Mouse (Mus musculus) adrenal gland (tissue): ENCODE measurements around the gene Trmt10b.

Source experiments
- intact Hi-C: fragments of 180-260 bp; cut with DNase I; formaldehyde crosslinking; loops from one replicate; pipeline ENCODE4 v1.15.1; 2025
- long read RNA-seq, 2 experiments: library from polyadenylated mRNA; unstranded; transcript quantifications; one replicate each; pipeline ENCODE4 v2.0.0; 2020; ENCODE audit warnings: borderline replicate concordance in 1 of 2; ENCODE audit not compliant: insufficient replicate concordance in 1 of 2

The Trmt10b gene
- long read RNA-seq, experiment 1, transcript Trmt10b-201 (9 exons, 2,064 nt) = major isoform, 18 of 22 reads
- long read RNA-seq, experiment 1, partial matches to known transcripts = 0 of 22 reads
- long read RNA-seq, experiment 1, other reads (novel, unspliced or antisense) = 4 of 22 reads
- long read RNA-seq, experiment 2, transcript Trmt10b-201 (9 exons, 2,064 nt) = major isoform, 16 of 29 reads
- long read RNA-seq, experiment 2, partial matches to known transcripts = 2 of 29 reads
- long read RNA-seq, experiment 2, other reads (novel, unspliced or antisense) = 11 of 29 reads

DNA sequence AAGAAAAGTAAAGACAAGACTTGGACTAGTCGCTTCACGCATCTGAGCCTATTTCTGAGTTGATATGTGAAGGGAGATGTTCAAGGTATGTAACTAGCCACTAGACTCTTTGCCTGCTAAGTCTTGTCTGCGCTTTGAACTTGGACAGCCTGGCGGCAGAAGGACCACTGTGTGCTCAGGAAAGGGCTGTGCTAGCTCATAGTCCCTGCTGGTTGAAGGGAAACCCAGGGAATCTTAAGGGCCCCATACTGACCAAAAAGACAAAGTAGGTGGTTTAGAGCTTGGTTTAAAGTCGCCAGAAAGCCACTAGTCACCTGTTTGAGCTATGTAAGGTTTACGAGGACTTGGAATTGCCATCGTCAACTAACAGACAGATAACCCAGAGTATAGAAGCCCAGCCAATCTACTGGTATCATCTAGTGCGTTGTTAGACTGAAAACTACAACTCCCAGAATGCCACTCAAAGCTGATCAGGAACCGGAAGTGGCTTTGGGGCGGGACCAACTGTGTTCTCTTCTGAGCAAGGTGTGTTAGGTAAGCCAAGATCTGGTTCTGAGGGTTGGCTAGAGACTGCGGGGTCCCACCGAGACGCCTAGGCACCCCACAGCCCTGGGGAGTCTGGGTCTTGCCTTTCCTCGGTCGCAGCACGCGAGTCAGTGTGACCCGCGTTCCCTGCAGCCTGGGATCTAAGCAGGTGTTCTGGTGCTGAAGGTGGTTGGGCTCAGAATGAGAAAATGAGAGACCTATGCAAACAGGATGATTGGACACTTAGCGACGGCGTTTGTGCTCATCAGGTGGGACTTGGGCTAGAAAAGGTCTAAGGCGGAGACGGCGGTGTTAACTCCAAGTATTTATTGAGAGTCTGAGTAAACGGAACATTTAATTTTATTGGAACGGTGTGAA is at the start of gene Trmt10b:
Gene Trmt10b (plus strand): TSS at position 466 of the 903 bp plus-strand sequence.
- intact Hi-C loops = no loop called here

DNA sequence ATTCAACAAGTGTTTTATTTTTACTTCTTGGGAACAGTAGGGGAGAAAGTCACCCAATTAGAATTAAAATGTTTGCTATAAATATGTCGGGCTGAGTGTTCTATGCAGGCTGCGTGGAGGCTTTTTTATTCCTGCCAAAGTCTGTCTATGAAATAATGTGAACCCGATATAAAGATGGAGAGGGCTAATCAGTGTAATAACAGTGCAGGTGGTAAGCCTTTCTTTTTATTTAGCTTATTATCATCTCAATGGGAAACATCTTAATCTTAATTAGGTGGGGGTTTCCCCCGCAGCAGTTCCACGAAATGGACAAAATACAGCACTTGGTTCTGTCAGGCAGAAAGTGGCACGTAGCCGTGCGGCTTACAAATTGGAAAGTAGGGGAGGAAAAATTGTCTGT is 45.7 kb upstream of the Trmt10b start:
- intact Hi-C loops = no loop called here

DNA sequence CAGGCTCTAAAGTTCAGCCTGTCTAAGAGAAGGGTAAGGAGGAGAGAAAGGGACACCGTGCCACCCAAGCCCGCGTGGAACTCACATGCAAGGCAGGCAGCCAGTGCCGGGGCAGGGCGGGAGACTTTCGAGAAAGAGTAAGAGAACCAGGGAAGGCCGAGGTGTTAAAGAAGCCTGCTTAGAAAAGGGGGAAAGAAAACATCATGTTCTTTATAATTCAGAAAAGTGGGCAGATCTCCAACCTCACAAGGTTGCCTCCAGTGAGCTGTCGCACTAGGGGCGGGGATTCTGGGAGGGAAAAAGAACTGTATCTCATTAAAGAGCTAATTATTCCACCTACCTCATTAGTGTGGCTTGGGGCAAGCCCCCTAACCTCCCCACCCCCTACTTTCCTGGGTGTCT is 44.1 kb upstream of the Trmt10b start:
- intact Hi-C loops = no loop called here

DNA sequence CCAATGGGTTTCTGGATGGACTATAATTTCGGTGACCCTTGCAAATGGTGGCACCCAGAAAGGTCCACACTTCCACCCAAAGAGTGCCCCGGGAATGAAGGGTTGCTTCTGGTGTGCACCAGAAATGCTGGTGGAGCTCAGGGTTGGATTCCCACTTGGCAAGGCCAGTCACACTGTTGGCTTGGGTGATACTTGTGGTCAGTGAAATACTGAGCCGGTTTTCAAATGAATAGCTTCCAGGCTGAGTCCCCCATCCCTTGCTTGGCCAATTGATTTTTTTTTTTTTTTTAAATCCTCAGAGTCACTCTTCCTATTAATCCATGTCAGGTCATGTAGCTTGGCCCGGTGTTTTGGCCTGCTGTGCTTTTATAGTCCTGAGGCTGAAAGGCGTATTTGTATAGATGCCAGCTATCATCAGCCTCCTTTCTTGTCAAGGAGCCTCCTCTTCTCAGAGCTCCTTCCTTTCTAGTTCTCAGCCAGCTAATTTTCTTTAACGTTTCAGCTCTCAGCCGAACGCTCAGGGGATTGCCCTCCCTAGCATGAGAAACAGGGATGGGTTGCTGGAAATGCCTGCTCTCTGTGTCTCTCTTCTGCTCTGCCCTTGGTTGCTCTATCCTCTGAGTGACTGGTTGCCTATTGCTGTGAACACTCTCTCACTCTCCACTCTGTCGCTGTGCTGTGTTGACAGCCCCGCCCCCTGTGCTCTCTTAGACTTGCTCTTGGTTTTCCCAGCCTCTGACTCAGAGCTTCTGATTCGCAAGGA is 42.9 kb upstream of the Trmt10b start:
- intact Hi-C loops = no loop called here

DNA sequence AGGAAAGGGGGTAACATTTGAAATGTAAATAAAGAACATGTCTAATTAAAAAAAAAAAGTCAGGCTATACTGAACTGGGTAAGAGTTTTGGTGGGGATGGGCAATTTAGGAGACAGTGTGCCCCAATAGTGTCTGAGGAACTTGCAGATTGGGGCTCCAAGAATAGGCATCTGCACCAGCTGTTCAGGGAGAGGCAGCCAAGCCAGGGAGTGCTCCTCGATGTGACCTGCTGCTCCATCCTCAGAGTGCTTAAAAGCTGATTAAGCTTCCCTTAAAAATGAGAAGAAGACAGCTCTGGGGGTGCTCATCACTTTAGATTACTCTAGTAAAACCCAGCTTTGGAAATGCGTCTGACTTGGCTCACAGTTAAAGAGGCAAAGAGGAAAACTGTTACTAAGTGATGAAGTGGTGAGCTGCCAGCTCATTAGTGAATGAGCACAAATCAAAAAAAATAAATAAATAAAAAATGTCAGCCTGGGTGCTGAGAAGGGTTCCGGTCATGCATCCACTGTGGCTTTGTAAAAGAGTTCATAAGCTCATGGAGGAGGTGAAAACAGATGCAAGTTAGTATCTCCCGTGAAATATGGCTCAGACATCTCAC is 37.6 kb upstream of the Trmt10b start:
- intact Hi-C loops = no loop called here

DNA sequence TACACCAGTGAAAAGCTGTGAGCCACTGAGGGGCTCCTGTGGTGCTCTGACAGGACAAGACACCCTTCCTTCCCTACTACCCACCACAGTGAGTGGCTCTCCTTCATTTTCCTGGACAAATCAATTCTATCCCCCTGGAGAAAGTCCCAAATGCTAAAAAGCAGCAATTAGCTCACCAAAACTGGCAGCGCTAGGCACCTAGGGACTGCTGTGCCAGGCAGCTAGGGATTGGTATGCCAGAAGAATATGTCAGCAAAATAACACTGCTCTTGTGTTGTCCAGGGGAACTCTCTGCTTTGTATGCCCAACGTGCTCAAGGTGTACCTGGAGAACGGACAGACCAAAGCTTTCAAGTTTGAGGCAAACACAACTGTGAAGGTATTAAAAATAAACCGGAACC is 35.4 kb upstream of the Trmt10b start:
- intact Hi-C loops = no loop called here

DNA sequence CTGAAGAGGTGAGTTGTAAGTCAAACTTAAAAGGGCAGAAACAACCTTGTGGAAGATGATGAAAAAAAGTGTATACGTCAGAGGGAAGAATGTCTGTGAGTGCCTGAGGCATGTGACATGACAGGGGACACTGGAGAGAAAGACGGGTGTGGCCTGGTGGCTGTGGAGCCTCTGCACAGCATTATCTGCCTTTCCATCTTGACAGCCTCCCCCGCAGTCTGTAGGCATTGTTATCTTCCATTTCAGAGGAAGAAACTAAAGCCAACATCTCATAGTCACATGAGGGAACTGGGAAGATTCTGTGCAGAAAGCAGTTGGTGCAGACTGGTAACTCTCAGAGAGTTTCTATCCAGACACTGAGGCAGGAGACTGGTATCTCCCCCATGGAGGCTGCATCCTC is 29.0 kb upstream of the Trmt10b start:
- intact Hi-C loops = no loop called here

DNA sequence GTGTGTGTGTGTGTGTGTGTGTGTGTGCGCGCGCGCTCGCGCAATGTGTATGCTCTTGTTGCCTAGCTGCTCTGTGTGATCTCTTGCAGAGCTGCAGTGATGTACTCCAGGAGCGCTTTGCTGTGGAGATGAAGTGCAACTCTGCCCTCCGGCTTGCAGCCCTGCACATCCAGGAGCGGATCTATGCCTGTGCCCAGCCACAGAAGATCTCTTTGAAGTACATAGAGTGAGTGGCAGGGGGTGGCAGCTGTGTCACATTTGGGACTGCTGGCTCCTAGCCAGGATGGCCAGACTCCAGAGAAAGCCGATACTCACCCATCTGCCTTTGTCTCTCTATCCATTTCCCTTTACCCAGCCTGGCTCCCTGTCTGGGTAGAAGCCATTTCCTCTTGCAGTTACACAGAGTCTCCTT is 25.9 kb upstream of the Trmt10b start:
- intact Hi-C loops = no loop called here

DNA sequence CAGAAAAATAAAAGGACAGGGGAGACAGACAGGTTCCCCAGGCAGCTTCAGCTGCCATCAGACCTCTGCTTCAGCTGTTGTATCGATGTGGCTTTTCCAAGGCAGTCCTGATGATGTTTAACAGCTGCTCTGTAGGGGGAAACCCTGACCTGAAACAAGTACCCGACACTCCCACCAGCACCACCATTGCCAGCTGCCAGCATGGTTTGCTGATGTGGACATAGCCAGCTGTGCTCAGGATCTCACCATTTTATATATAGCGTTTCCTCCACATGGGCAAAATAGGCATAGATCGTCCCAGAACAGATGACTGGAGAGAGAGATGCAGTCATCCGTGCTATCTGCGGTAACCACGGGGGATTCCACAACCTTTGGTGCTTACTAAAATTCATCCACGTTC is 21.2 kb upstream of the Trmt10b start:
- intact Hi-C loops = loop anchor here (5.0 kb wide), 1 partner anchor 163 kb away; no protein-coding TSS in a partner anchor

DNA sequence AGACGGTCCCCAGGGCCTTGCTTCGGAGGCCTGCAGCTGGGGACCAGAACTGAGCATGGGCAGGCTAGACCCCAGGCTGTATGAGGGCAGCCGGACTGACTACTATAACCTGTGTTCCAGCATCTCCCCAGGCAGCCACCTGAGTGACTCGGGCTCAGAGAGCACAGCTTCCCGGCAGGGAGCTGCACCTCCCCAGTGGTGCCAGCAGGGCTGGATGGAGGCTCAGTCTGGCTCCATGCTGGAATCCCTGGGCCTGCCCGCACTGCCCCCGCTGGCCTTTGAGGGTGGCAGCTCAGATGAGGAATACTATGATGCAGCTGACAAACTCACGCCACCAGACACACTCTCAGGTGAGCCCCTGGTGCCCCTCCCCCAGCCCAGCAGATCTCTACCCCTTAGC is 17.6 kb upstream of the Trmt10b start:
- intact Hi-C loops = loop anchor here (5.0 kb wide), 1 partner anchor 167 kb away; no protein-coding TSS in a partner anchor

DNA sequence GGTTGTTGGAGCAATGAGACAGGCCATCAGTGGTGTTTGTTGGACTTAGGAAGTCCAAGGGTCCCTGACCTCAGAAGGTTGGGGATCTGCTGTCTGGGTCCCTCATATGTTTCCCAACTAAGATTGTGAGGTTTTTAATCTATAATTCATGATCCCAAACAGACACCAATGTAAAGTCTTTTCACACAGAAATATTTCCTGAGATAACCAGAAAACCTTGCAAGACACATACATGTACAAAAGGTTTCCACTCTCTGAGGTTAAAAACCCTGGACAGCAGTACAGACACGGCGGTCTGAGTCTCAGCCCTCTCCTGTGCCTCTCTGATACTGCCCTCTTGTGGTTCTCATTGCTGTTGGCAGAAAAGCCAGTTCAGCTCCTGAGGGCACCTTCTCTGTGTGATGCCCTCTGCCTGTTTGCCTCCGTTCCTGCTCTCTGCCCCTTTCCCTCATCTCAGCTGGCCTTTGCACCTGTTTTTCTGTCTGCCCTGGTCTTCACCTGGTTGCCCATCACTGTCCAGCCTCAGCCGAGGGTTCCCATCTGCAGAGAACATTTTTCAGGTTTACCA is 16.9 kb upstream of the Trmt10b start:
- intact Hi-C loops = loop anchor here (1.0 to 5.0 kb wide), 4 partner anchors 115 to 262 kb away; partner anchors contain the start of gene Polr1e

DNA sequence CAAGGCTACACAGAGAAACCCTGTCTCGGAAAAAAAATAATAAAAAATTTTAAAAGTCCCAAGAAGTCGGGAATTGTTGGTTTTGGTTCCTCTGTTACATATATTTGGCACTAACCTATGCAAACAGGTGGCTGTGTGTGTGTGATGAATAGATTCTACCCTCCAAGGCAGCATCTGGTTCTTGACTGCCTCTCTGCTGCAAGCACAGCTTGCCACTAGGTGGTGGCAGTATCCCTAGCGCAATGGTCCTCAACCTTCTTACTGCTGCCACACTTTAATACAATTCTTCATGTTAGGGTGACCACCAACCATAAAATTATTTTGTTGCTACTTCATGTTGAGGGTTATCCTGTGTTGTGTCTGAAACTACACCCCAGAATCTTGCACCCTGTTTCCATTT is 10.6 kb upstream of the Trmt10b start:
- intact Hi-C loops = no loop called here

DNA sequence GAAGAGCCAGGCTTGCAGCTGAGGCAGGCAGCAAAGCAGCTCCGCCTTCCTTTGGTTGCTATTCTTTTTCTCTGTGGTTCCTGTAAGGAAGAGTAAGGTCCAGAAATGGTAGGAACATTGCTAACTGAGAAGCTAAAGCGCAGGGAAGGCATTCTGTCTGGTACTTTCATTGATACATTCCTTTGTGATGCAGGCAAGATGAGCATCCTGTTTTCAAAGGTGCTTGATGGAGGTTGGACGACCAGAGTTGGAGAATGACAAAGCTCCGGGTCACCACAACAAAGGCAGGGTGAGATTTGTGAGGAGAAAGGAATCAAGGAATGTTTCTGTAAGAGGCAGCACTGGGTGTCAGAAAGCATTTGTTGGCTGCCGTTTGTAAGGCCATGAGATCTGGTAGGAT is 9.0 kb upstream of the Trmt10b start:
- intact Hi-C loops = no loop called here

DNA sequence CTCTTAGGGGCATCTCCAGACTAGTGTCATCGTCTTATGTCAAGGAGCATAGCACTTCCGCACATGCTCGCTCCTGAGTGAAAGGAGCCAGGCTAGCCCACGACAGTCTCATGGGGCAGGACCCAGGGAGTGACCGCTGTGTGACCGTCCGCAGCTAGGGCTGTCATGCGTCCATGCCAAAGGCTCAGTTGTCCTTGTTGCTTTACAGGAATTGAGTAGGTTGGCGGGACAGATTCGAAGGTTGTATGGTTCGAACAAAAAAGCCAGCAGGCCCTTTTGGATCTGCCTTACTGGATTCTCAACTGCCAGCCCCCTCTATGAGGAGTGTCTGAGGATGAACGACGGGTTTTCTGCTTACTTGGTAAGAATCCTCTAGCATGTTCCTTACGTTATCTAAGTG is 8.6 kb downstream of the Trmt10b start:
- intact Hi-C loops = no loop called here

DNA sequence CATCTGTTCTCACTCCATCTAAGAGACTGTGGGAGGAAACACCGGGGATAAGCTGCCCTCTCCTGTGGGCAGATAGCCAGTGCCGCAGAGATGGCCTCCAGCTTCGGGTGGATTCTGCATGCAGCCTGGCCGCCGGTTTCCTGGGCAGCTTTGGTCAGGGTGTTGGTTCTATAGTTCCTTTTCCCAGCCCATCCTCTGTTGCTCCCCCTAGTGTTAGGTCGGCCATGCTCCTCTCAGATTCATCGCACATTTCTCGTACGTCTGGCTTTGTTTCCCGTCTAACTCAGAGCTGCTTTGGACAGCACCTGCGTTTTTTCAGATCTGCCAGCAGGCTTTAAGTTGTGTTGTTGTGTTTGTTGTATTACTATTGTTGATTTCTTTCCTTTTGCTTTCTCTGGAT is 11.1 kb downstream of the Trmt10b start:
- intact Hi-C loops = no loop called here

DNA sequence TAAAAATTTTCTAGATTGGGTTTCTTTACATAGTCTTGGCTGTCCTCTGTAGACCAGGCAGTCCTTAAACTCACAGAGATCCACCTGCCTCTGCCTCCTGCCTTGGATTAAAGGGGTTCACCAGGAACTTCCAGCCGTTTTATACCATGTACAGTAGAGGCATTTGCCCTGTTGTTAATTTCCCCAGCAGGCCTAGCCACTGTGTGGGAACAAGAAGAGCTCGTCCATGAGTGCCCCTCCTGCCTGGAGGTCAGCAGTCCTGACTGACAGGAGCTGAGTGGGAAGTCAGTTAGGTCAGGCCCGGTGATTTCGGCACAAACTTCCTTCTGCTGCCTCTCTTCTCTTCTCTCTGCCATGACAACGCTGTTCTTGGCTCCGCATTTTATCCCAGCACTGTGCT is 11.7 kb downstream of the Trmt10b start:
- intact Hi-C loops = no loop called here

DNA sequence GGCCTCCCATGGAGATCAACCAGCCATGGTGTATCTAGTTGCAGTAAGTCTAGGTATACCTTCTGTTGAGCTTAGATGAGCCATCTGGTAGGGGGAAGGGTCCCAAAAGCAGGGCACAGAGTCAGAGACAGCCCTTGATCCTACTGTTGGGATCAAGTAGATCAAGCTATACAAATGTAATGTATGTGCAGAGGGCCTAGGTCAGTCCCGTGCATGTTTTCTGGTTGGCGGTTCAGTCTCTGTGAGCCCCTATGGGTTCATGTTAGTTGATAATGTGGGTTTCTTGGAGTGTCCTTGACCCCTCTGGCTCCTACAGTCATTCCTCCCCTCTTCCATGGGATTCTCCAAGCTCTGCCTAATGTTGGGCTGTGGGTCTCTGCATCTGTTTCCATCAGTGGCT is 14.1 kb downstream of the Trmt10b start:
- intact Hi-C loops = no loop called here

DNA sequence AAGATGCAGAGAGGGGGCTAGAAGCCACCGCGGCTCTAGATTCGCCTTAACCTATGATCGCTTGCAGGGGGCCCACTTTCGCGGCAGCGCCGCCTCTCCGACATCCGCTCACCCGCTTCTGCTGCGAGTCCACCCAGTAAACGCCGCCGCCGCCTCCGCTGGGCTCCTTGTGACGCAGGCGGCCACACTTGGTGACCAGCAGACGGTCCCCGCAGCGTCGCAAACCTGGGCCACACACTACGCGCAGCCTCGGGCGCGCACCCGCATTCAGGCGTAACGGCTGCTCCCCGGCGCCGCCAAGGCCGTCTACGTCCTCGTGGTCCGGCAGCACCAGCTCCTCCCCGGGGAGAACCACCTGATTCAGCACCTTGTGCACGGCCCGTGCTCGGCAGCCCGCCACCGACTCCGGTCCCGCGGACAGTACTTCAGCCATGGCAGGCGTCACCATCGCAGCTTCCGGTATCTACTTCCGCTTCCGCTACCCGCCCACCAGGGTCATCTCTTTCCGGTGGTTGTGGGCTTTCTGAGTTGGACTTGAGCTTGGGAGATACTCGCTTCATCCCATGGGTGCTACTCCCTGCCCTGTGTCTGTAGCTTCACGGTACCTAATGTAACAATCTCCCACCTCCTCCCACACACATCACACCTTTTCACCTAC is 23.4 kb downstream of the Trmt10b start:
- intact Hi-C loops = no loop called here

DNA sequence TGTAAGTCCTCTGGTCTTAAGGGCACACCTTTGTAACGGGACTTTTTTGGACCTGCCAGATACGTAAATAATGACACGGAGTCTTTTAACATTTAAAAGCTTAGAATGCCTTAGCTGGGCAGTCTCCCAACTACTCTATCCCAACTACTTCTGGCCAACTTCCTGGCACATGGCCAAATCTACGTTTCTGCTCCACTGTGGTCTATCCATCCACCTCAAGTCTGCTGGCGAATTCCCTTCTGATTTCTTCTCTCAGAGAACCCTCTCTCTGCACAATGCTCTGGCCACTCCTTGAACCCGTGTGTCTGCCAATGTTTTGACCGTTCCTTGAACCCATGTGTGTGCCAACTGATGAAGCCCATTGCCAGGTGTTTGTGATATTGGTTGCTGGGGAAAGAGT is 34.2 kb downstream of the Trmt10b start:
- intact Hi-C loops = no loop called here

DNA sequence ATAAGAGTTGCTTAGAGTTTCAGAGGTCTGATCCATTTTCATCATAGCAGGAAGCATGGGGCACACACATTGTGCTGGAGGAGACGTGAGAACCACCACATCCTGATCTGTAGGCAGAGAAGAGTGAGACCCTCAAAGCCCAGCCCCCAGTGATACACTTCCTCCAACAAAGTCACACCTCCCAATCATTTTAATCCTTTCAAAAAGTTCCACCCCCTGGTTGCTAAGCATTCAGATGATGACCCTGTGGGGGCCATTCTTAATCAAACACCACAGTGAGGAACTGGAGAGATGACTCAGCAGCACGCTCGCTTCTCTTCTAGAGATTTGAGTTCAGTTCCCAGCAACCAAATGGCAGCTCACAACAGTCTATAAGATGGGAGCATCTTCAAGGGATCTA is 35.5 kb downstream of the Trmt10b start:
- intact Hi-C loops = no loop called here
